Mouse (Mus musculus) gastrocnemius, postnatal 25 days (tissue): ENCODE data around the gene Gje1. TPM values are rescaled to one million over a fixed set of nuclear protein-coding genes. Genes with fewer than 3 reads are reported as not detected.

Experiments used
- DNase-seq: peaks from one replicate; pipeline ENCODE4 v3.0.0; 2022
- long read RNA-seq, 2 experiments: library from polyadenylated mRNA; stranded (forward); transcript quantifications; one replicate each; pipeline ENCODE4 v2.0.0; 2021
- total RNA-seq, 2 experiments: library from RNA; stranded (reverse); gene quantifications; 1 replicate in 1 of 2; 2 replicates in 1 of 2; pipeline ENCODE4 v1.2.3; 2021

Gene Gje1
- not detected for total RNA-seq
- long read RNA-seq, experiment 1, result 0 reads
- long read RNA-seq, experiment 2, result 0 reads

DNA sequence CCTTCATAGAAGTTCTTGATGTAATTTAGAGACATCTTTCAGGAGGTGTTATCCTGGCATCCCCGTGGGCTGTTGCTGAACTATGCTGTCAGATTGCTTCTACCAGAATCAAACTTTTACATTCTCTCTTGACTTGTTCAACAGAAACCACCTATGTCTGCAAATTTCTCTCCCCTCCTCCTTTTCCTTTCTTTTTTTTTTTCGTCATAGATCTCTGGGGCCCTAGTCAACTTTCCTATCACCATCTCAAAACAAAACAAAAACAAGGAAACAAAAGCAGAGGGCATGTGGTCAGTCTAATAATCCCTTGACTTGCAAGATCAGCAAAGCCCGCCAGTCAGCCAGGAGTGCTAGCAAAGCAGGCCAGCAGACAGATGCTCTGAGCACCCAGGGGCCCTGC, at the start of gene Gje1:
Gje1 (minus strand) TSS at position 101 of the 400 bp plus-strand sequence.
- no peak for DNase-seq

DNA sequence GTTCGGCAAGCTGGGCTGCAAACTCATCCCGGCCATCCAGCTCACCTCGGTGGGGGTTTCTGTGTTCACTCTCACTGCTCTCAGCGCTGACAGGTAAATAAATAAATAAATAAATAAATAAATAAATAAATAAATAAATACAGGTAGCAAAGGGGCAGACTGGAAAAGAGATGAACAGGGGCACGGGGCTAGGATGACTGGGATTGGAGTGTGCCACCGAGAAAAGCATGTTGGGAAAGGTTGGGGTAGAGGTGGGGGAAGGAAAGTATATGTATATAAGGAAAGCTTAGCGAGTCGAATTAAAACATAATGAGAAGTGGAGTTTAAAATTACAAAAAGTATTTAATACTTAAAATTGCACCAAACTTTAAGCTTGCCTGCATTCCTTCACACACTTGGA, 42.6 kb upstream of the Gje1 start:
- DNase-seq, result no peak

DNA sequence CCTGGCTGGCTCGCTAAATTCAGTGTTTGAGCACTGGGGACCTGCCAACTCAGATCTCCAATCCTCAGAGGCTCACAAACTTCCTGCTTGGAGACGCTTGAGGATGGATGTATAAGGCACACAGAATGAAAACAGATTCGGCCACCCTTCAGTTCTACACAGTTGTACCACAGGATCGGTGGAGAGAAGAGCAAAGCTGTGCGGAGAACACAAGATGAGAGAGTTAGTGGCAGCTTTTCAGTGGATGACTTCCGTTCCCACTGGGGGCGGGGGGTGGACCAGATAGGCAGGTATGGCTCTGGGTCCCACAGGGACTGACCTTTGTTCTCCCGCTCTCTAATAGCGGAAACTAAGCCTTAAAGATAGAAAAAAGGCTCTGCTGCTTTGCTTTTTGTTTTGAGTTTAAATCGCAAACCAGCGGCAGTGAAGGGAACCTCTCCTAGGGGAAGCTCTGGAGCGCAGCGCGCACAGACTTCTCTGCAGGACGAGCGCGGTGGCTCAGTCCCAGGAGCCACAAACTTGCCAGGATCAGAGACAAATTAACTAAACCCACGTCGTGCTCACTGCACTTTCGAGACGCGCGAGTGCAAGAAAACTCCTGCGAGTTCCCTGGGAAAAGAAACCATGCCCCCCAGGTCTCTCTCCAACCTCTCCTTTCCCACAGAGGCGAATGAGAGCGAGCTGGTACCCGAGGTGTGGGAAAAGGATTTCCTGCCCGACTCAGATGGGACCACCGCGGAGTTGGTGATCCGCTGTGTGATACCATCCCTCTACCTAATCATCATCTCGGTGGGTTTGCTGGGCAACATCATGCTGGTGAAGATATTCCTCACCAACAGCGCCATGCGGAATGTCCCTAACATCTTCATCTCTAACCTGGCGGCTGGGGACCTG, 41.9 kb upstream of the Gje1 start:
- DNase-seq, result no peak

DNA sequence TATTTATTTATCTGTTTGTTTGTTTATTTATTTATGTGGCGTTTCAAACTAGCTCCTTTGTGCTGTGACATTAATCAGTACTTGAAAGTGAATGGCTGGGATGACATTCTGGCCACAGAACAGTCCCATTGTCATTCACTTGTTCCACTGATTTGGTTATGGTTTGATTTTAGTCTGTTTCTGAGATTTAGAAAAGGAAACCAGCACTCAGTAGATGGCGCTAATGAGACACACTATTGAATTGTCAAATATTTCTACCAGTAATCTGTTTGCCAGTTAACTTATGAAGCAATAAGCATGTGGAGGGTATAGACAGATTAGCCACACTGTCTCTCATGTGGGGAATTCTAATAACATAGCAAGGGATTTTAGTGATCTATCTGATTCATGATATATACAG, 16.3 kb upstream of the Gje1 start:
- no peak for DNase-seq

DNA sequence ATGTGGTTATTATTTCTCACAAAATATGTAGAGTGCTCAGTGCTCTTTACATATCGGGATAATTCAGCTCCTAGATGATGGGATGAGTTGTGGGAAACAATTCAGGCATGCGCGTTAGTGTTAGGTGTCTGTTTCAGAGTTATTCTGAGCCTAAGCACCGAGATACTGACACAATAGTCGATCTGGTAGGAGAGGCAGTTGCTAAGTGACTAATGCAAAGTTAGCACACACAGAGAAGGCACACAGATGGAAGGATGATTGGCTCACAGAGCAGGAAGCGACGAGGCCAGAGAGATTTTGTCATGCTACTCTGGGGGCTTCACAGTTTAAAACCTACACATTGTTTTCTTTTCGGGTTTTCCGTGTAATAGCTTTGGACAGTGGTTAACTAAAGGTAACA, 7.7 kb upstream of the Gje1 start:
- no peak for DNase-seq

DNA sequence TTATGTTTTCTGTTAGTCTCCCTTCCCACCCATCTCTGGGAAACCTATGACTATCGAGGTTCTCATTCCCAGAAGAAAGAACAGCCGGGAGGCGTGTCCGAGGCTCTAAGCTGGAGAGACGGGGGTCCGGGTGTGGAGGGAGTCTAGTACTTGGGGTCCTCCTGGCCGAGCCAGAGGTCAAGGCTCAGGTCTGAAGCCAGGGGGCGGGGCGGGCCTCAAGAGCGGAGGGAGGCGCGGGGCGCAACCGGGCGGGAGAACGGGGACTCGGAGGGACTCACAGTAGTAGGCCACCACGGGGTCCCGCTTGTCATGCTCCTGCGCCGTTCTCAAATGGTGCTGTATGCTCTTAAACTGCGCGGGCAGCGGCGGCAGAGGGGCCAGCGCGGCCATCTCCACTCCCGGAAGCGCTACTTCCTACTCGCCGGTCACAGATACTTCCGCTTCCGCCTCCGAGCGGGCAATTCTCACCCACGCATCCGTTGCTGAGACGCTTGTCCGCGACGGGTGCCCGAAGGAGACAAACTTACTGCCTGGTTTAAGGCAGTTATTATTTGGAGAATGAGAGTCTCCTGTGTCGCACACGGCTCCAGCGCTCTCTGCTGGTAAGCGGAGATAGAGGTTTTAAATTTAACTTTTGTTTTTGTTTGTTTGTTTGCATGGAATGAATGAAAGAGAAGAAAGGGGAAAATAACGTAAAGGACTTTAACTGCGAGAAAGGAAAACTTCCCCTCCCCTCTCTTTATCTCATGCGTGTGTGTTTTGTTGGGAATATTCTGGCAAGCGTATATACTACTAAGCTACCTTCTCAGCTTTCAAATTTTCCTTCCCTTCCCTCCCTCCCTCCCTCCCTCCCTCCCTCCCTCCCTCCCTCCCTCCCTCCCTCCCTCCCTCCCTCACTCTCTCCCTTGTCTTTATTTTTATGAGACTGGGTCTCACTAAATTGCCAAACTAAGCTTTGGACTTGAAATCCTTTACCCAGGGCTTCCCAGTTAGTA, 12.6 kb downstream of the Gje1 start, which contains the start of the genes Vta1 and Nmbr:
Vta1 (minus strand) TSS at position 489 of the 995 bp plus-strand sequence.
Nmbr (plus strand) TSS at position 520 of the 995 bp plus-strand sequence.
- DNase-seq, result peak; percentile 96

DNA sequence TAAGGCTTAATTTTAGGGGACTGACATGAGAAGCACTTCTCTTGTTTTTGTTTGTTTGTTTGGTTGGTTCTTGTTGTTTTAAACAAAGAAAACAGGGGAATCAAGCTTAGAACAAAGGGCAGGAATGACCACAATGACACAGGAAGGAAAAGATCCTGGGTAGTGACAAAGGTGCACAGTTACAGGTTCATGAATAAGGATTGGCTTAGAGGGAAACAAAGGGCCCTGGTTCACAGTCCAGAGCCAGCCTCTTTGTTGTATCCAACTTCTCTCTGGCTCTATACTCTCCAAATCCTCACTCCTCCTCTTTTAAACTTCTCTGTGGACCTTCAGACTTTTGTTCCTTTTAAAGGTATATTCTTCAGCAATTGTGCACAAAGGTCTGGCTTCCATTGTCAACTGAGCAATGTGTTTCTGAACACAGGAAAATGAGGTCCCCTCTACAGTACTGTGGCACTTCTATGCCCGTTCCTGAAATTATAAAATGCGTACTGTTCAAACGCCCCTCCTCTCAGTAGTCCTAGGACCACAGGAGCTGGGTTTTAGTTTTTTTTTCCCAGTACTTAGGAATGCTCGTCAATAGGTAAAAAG, 14.1 kb downstream of the Gje1 start:
- DNase-seq, result no peak

DNA sequence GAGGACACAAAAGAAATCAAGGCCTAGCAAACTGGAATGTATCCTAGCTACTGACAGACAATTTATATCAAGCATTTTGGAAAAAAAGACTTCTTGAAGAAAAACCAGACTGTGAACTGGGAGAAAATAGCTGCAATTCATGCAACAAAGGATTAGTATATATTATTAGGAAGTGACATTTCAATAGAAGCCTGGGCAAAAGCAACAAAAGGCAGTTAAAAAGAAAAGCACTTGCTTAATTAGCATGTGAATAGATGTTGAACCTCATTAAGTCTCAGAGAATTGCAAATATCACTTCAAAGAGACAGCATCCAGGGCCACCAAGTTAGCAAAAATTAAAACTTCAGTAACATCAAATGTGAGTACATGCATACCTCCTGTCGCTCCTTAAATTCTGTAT, 14.8 kb downstream of the Gje1 start:
- DNase-seq, result no peak

DNA sequence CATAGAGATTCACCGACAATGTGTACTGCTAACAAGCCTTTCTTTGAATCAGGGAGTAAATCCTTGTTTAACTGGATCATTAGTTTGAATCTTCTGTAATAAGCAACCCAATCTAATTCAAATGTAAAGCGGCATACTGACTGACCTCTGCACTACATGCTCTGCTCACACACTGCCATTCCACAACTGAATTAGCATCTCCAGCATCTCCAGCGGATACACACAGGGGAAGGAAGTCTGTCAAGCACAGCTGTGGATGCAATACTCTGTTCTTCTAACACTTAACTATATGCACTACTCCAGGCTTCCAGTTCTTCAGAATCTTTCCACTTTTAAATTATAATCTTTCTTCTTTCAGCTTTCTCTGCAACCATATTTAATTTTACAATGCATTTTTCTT, 27.7 kb downstream of the Gje1 start:
- no peak for DNase-seq

DNA sequence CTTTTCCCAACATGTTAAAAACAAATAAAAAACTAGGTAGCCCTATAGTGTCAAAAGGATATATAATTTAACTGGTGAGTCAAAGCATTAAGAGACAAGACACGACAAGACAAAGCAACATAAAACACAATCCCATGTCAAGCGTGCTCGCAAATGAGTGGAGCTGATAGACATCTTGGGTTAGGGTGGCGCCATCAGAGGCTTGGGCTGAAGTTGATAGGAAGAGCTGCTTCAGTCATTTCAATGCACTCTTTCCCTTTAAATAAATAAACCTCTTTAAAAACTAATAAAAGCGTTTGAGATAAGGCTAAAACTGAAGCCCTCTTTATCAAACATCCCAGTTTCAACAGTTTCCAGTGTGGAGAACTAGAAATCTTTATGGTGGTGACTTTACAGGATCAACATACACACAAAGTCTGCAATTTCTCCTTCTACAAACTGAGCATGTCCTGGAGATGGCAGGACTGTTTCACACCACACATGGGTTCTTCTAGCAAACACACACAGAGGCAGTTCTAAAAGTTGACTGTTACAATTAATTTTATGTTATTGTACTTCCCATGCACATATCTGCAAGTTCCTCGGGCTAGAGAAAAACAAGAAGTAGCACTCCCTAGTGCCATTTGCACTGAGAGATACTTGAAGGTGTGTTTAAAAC, 29.1 kb downstream of the Gje1 start:
- no peak for DNase-seq

DNA sequence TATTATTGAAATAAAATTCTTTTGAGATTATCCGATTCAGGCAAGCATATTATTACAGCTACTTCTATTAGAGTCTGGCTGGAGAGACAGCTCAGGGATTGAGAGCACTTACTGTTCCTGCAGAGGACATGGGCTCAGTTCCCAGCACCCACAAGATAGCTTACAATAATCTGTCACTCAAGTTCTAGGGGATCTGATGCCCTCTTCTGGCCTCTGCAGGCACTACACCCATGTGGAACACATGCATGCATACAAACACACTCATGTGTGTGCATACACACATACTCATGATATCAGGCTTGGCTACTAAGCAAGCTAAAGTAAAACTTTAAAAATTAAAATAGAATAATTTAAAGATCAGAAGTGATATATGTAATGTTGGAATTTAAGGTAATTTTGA, 32.4 kb downstream of the Gje1 start:
- DNase-seq, result no peak

DNA sequence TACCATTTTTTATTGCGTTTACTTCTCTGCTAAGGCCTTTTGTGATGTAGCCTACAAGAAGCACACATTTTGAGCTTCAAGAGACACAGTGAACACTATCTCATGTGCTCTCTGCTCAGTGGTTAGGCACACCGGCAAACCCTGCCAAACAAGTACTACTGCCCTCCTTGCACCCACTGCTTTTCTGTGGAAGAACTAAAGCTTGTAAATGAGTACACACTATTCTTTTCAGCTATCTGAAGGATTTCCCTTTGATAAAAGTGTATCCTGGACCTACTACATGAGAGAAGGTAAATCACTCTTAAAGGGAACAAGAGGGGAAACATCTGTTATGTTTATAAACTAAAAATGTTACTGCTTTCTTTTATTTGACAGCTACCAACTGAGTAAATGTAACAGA, 51.9 kb downstream of the Gje1 start:
- DNase-seq, result no peak

Other genes with a start within 250 kb of the Gje1 start
- 1 to 10 TPM in 1 of 2 experiments, under 1 TPM in 1; 1.00 to 1.5 TPM for gene Adgrg6, start 172.6 kb downstream of the Gje1 start, total RNA-seq
- 10 to 100 TPM; 24.3 to 28.9 TPM for gene Vta1, start 12.7 kb downstream of the Gje1 start, total RNA-seq
- gene Nmbr, start 12.6 kb downstream of the Gje1 start, total RNA-seq, result under 1 TPM; 0.38 to 0.99 TPM